Mouse (Mus musculus) gastrocnemius, postnatal 4 days (tissue): ENCODE measurements around the gene Dlg2. TPM values are rescaled to one million over a fixed set of nuclear protein-coding genes. Genes with fewer than 3 reads are reported as not detected.

ENCODE experiments used
- DNase-seq, 2 experiments: peaks; one replicate each; pipeline ENCODE4 v3.0.0; 2021 to 2022; ENCODE audit warnings: low spot score in 2 of 2, mixed read lengths in 2 of 2
- total RNA-seq, 2 experiments: library from RNA; stranded (reverse); gene quantifications; 2 replicates each; pipeline ENCODE4 v1.2.3; 2021

Dlg2 gene
- total RNA-seq, 2 experiments from 2014 or later: 4.1 to 4.5 TPM

- no peak for DNase-seq
Observed at GRCm38 (mm10) chr7:92248619-92249018, 1772.1 kb downstream of the Dlg2 start.

DNA sequence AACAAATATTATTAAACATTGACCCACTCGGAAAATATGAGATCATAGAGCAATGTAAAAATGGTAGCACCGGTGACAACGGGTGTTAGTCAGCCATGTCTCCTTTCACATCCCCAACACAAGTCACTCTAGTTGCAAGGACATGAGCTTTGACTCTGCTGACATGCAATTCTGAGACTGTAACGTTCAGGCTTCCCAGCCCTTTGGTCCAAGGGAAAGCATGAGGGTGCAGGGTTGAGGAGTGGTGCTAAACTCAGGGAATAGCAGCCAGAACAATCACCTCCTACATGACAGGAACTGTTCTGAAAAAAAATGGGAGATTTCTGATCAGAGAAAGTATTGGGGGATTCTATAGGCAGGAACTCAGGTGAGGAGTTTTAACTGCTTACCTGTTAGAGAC, 1781.7 kb downstream of the Dlg2 start:
- DNase-seq: no peak

- DNase-seq: no peak
Observed at GRCm38 (mm10) chr7:92258701-92259100, 1782.2 kb downstream of the Dlg2 start.

DNA sequence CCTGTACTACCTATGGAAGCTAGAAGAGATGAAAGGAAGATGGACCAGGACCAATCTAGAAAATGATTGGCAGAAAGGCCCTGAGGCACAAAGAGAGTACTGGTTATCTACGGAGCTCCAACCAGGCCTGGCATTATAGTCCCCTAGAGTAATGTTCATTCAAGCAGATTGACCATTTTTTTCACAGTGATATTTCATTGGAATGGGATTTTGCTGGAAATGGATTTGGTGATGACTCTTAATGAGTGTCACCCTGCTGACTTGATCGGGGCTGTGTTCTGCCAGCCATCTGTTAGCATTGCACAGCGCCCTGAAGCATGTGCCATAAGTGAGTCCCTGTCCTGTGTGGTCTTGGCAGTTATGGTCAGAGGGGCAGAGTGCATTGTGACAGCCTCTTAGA, 1787.9 kb downstream of the Dlg2 start:
- DNase-seq: no peak

GRCm38 (mm10) chr7:92264964-92265363, 1788.5 kb downstream of the Dlg2 start:
- no peak for DNase-seq

DNA sequence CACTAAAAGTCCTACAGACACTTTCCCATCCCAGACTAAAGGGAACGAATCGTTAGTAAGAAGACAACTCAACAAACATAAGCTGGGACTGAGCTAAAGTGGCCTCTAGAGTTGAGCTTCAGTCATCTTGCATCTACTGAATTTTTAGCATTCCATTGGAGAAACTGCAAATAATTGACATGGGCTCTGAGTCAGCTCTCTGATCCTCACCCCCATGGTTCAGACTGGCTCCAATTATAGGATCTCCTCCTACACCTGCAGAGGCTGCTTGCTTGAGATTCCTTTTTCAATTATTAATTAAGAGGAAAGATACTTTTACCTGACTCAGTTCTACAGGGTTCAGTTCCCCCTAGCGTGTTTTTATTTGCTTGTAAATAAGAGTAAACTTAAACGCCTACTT, 1798.9 kb downstream of the Dlg2 start:
- no peak for DNase-seq

DNA sequence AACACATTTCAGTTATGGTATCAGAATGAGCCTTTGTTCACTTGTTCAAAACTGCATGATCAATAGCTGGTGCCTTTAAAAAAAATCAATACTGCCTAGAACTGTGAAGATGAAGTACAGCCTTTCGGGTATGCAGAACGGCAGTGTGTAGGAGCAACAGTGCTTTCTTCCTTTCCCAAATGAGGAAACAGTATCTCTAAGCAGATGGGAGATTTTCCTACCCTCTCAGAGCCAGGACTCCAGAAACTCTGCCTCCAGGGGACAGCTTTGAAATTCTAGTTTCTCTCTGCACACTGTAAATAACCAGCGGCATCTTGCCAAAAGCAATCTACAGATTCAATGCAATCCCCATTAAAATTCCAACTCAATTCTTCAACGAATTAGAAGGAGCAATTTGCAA, 1801.2 kb downstream of the Dlg2 start:
- no peak for DNase-seq

GRCm38 (mm10) chr7:92280925-92281324, 1804.5 kb downstream of the Dlg2 start:
- no peak for DNase-seq

- DNase-seq: no peak
Observed at GRCm38 (mm10) chr7:92287058-92287457, 1810.6 kb downstream of the Dlg2 start.

DNA sequence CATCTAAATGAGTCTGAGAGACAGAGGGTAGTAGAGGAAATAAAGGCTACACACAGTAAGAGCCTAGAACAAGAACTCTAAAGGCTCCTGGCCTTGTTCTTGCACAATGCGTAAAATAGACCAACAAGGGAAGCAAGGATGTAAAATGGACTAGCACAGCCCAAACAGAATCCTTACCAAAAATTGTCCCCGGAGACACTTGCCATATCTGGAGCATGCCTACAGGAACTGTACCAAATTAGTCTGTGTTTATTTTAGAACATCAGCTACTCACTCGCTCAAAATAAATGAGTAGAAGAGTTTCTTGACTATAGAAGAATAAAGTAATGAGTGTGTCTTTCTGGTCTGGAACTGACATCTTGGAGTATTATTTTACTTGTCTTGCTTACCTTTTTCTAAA, 1812.3 kb downstream of the Dlg2 start:
- DNase-seq: no peak

GRCm38 (mm10) chr7:92292918-92293518, 1816.5 kb downstream of the Dlg2 start:
- no peak for DNase-seq

GRCm38 (mm10) chr7:92301046-92301445, 1824.6 kb downstream of the Dlg2 start:
- DNase-seq: no peak

DNA sequence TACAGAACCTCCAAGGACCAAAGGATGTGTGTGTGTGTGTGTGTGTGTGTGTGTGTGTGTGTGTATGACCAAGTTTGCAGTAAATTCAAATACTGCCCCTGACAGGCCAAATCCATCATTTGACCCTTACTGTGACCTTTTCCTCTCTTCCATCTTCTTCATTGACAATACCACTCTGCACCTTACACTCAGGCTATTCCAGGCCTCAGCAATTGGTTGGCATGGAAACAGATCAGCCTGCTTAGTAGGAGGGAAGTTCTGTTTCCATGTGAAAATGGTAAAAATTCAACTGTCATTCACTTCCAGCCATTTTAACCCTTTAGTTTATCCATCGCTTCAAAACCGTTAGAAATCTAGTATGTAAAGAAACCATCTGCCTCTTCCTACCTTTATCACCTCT, 1831.2 kb downstream of the Dlg2 start:
- DNase-seq: no peak

DNA sequence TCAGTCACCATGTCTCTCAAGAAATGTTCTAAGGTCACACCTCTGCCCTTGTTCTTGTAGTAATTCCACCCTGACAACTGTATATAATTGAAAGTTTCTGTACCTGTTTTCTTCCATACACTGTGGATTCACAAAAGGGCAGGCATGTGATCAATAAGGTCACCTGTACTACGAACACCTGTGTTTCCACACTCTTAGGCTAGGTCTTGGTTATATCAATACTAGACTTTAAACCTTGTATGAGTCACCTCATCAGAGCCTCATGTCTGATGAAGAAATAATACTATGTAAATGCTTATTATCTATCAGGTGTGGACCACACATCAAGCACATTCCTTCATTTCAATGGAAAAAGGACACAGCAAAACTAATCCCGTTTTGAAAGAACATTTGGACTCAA, 1831.7 kb downstream of the Dlg2 start:
- DNase-seq: no peak

DNA sequence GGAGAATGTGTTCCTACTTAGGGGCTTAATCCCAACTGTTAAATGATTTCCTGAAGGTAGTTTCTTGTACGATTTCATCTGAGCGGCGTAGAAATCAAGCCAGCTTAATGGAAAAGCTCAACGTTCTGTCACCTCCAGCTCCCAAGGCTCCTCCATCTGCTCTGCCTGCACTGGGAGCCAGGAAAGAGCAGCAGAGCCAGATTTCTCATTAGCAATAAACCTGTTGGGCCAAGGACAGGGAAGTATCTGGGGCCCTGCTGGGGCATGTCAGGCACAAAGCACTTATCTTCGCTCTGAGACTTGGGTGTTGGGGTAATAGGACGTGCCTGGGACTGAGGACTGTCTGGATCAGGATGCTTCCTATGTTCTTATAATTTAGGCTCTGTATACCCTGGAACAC, 1839.9 kb downstream of the Dlg2 start:
- DNase-seq: no peak

DNA sequence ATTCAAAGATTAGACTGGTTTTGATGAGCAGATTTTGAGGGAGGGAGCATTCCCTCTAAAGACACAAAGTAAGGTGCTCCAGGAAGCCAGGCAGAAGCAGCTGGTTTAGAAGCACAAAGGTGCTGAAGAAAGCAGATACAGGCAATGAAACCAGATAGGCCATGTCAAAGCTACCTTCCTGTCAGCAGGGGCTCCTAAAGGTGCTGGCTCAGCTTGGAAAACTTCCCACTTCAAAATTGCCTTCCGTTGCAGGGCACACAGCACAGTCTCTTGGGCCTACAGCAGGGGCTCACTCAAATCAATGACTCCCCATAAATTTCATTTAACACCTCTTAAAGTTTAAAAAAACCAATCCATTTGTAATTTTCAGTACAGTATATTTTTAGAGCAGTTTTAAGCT, 1843.0 kb downstream of the Dlg2 start:
- DNase-seq: no peak

DNA sequence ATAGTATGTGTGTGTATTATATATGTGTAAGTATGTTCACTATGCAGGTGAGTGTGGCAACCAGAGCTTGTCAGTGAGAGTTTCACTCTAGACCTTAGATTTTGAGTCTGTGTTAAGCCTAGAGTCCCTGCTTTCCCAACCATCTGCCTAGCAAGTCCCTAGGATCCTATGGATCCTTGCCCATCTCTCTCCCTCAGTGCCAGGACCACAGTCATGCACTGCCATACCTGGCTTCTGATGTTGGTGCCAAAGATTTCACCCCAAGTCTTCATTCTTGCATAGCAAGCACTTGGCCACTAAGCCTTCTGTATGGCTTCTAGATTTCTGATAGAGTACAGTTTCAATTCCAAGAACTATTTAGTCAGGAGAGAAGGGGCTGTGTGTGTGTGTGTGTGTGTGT, 1843.7 kb downstream of the Dlg2 start:
- no peak for DNase-seq

GRCm38 (mm10) chr7:92321786-92322185, 1845.3 kb downstream of the Dlg2 start:
- DNase-seq: no peak

GRCm38 (mm10) chr7:92322342-92323069, 1846.0 kb downstream of the Dlg2 start:
- DNase-seq: no peak

DNA sequence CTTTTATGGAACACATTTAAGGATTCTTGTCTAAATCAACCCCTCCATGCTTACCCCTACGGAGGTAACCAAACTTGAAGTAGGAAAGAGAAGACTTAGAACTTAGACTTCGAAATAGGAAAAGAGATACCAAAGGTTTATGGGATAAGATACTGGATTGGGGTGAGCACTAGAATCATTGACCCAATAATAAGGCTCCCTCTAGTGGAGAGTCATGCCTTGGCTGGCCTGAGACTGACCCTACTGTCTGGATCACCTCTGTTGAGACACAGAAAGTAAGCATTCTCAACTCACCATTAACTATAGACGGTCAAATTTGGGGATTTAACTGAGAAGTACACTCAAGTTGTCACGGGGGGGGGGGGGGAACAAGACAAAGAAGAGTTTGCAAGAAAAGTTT, 1847.2 kb downstream of the Dlg2 start:
- peak in 1 of 2 experiments; percentile 16 for DNase-seq

DNA sequence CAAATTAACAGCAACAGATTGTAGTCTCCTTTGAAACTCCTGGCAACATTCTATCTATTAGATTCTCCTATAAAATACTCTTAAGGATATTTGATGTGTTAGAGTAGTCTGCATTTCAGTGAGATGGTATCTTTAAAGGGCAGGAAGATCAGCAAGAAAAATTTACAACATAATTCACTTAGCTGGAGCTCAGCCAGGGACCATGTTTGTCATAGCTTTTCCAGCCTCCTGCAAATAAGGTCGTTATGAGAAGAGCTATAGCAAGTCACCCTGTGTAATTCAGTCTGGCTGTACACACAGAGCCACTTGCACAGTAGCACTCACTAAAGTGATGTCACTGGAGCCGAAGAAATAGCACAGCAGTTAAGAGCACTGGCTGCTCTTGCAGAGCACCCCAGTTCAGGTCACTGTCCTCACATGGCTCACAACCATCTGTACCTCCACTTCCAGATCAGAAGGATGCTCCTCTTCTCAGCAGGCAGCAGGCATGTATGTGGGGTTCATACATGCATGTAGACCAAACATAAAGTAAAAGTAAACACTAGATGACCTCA, 1850.9 kb downstream of the Dlg2 start:
- no peak for DNase-seq

DNA sequence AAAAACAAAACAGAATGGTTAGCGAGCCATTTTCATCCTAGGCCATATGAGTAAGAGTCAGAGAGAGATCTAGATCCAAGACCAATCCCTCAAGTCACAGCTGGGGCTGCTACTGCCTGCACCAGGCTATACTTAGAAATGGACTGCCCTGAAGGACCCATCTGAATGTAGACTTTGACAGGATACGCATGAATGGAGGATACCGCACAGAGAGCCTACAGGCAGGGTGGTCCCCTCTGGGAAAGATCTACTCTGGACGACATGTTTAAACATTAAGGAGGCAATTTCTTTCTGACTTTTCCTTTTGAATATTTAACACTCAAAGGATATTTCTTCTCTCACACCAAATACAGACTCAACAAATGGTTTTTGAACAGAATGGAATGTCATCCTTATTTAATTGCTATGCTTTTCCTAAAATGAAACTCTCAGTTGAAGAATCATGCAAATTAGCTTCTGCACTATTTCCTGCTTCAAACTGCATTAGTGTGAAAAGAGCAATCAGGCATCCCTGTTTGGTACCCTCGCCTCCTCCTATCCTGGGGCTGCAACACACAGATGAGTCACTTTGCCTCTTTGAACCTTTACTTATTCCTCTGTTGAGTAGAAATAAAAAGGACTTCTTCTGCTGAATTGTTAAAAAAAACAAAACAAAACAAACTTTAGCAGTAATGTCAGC, 1856.9 kb downstream of the Dlg2 start:
- no peak for DNase-seq
